Mouse (Mus musculus): ENCODE measurements around the gene Ston2. TPM values are rescaled to one million over a fixed set of nuclear protein-coding genes. Genes with fewer than 3 reads are reported as not detected.

The Ston2 gene
- polyA plus RNA-seq, 1 experiment from 2014 or later, result 5.0 TPM

- no peaks in the 10 kb centered on the region for H3K79me2 ChIP-seq (ENCODE audit: inconsistent target)
- no peak overlapping the region for H3K4me3 ChIP-seq (ENCODE audit: inconsistent target)
- H3K27ac ChIP-seq, result no peak overlapping the region
- WGBS (ENCODE audit: missing documents), result 81% methylated on average over 11 of the region's 11 CpGs
- no peaks in the 10 kb centered on the region for H3K36me3 ChIP-seq (ENCODE audit: inconsistent target)
These were observed 103.3 kb downstream of the Ston2 start for GRCm38 (mm10) chr12:91684840-91685415.

- WGBS (ENCODE audit: missing documents), result 46% methylated on average over 14 of the region's 15 CpGs
- Histone ChIP-seq H3K27ac (no peak overlapping the region), H3K79me2 (ENCODE audit: inconsistent target) (no peaks in the 10 kb centered on the region), H3K4me3 (ENCODE audit: inconsistent target) (no peak overlapping the region), H3K36me3 (ENCODE audit: inconsistent target) (no peaks in the 10 kb centered on the region)
These were observed 103.9 kb downstream of the Ston2 start for GRCm38 (mm10) chr12:91684101-91684839.

GRCm38 (mm10) chr12:91683549-91684100, 104.6 kb downstream of the Ston2 start:
- Histone ChIP-seq H3K27ac (no peak overlapping the region), H3K36me3 (ENCODE audit: inconsistent target) (no peaks in the 10 kb centered on the region)
- WGBS (ENCODE audit: missing documents), result 93% methylated on average over 14 of the region's 15 CpGs

DNA sequence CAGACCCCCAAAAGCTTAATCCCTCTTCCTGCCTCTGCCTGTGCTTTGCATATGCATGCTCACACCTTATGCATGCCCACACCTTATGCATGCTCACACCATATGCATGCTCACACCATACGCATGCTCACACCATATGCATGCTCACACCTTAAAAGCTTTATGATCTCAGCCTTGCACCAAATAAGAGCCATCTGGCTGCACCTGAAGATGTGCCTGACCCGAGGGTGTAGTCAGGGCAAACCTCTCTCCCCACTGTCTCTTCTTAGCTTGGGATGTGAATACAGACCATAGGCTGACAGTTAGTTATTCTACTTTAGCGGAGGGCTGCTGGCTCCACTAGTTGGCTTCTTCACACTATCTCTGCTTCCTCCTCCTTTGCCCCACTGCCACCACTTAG, 105.1 kb downstream of the Ston2 start:
- no peak overlapping the region for H3K27ac ChIP-seq
- WGBS (ENCODE audit: missing documents), result 97% methylated on average over 3 of the region's 3 CpGs
- H3K79me2 ChIP-seq (ENCODE audit: inconsistent target), result no peaks in the 10 kb centered on the region
- H3K36me3 ChIP-seq (ENCODE audit: inconsistent target), result no peaks in the 10 kb centered on the region
- no peak overlapping the region for H3K4me3 ChIP-seq (ENCODE audit: inconsistent target)

More at GRCm38 (mm10) chr12:91683549-91684100, 104.6 kb downstream of the Ston2 start:
- Histone ChIP-seq H3K4me3 (ENCODE audit: inconsistent target) (no peak overlapping the region), H3K79me2 (ENCODE audit: inconsistent target) (no peaks in the 10 kb centered on the region)

DNA sequence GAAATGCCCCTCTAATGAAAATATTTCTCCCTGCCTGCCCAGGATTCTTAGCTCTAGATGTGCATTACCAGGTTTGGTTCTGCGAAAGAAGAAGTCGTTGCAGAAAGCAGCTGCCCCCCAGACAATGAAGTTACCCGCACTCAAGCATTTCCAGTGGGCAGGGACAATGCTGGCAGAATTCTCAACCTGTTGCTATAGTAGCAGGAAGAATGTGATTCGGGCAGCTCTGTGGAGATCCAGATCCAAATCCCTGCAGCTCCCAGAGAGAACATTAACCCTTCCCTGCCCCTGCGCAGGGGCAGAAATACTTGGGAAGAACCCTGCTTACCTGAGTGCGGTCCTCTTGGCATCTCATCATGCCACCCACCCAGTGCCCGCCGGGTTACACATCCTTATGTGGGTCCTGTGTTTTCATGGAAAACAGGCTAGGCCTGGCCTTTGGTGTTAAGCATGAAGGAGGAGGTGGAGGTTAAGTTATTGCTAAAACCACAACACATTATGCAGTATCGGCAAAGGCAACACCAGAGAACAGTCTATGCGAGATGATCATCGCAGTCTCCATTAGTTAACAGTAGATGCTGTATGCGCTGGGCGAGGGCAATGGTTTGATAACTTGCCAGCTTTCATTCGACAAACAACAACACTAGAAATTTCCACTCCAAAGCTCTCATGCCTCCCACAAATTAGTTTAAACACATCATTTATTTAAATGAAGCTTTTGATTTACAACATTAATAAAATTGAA, 108.7 kb downstream of the Ston2 start:
- H3K27ac ChIP-seq, result no peak overlapping the region
- H3K79me2 ChIP-seq (ENCODE audit: inconsistent target), result no peaks in the 10 kb centered on the region
- H3K36me3 ChIP-seq (ENCODE audit: inconsistent target), result no peaks in the 10 kb centered on the region
- no peak overlapping the region for H3K4me3 ChIP-seq (ENCODE audit: inconsistent target)
- WGBS (ENCODE audit: missing documents), result 92% methylated on average over 14 of the region's 14 CpGs

DNA sequence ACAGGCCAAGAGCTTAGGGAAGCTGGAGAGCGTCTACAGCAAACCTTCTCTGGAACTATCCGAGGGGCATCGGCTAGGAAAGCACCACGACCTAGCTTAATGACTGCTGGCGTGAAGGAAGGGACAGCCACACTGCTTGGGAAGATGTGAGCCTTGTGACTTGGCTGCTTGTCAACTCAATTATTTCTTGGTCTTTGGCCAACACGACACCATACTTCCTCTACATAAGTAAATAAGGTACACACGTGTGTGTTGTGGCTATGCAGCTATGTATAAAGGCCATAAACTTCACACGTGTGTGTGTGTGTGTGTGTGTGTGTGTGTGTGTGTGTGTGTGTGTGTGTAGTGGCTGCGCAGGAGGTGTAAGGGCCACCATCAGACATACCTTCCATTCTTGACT, 112.2 kb downstream of the Ston2 start:
- H3K36me3 ChIP-seq (ENCODE audit: inconsistent target), result no peaks in the 10 kb centered on the region
- no peak overlapping the region for H3K4me3 ChIP-seq (ENCODE audit: inconsistent target)
- no peak overlapping the region for H3K27ac ChIP-seq
- WGBS (ENCODE audit: missing documents), result 45% methylated on average over 8 of the region's 9 CpGs
- no peaks in the 10 kb centered on the region for H3K79me2 ChIP-seq (ENCODE audit: inconsistent target)

DNA sequence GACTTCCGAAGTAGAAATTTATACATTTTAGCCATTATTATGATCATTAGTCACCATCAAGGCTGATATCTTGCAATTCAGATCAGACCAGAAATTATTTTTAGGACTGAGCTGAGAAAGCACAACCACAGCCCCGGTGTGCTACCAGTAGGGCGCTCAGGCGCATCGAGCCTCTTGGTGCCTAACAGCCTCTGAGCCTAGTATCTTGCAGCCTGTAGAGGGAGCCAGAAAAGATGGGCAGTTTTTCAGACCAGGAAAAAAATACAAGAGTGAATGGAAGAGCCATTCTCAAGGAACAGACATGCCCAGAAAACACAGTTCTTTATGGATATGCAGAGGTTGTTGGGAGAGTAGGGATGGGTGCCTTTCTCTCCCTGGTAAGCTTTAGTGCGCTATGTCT, 115.0 kb downstream of the Ston2 start:
- 70% methylated on average over 6 of the region's 6 CpGs for WGBS (ENCODE audit: missing documents)
- Histone ChIP-seq H3K79me2 (ENCODE audit: inconsistent target) (no peaks in the 10 kb centered on the region), H3K4me3 (ENCODE audit: inconsistent target) (no peak overlapping the region), H3K27ac (no peak overlapping the region), H3K36me3 (ENCODE audit: inconsistent target) (no peaks in the 10 kb centered on the region)

GRCm38 (mm10) chr12:91672528-91672927, 115.7 kb downstream of the Ston2 start:
- no peaks in the 10 kb centered on the region for H3K79me2 ChIP-seq (ENCODE audit: inconsistent target)
- no peak overlapping the region for H3K27ac ChIP-seq
- H3K4me3 ChIP-seq (ENCODE audit: inconsistent target), result no peak overlapping the region
- no peaks in the 10 kb centered on the region for H3K36me3 ChIP-seq (ENCODE audit: inconsistent target)
- WGBS (ENCODE audit: missing documents), result 96% methylated on average over 7 of the region's 7 CpGs

DNA sequence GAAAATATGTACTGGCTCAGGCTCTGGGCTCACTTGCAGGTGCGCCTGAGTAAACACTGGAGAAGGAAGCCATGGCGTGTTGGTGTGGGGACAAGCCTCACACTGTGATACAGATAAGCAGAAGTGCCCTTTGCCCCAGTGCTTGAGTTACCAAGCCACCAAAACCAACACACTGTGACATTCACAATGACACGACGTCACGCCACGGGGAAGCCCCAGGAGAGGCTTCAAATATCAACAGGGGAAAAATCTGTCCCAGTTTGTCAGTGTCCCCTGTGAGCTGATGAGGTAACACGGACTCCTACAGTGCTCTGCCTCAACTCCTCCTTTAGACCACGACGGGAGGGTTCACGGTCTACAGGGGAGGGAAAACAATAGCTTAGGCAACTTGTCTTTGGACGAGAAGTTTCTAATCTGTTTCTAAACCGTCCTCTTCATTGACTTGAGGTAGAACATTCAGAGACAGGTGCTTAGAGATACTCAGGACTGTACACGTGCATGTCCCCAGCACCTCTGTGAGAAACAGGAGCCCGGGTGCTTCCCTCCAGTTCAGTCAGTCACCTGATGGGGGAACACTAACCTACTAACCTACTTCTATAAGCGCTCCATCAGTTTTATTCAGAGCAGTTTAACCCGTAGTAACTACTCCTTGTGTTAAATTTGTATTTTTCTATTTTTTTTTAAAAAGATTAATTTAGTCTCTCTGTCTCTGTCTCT, 119.5 kb downstream of the Ston2 start:
- H3K79me2 ChIP-seq (ENCODE audit: inconsistent target), result no peaks in the 10 kb centered on the region
- 35% methylated on average over 15 of the region's 16 CpGs for WGBS (ENCODE audit: missing documents)
- H3K36me3 ChIP-seq (ENCODE audit: inconsistent target), result no peaks in the 10 kb centered on the region
- H3K27ac ChIP-seq, result no peak overlapping the region
- H3K4me3 ChIP-seq (ENCODE audit: inconsistent target), result no peak overlapping the region

DNA sequence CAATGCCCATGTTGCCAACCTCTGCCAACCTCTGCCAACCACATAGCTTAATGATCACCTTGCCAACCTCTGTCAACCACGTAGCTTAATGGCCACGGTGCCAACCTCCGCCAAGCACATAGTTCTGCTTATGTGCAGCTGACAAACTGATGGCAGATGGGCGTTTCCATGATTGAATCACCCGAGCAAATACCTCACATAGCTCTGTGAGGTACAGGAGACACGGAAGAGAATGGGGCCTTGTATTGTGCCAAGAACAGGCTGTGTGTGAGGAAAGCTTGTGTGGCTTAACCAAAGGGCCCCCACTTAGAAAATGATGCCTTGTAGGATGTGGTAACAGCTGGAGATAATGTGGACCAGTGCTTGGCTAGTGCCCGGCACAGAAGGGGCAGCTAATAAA, 120.4 kb downstream of the Ston2 start:
- 91% methylated on average over 7 of the region's 7 CpGs for WGBS (ENCODE audit: missing documents)
- H3K4me3 ChIP-seq (ENCODE audit: inconsistent target), result no peak overlapping the region
- no peaks in the 10 kb centered on the region for H3K36me3 ChIP-seq (ENCODE audit: inconsistent target)
- H3K27ac ChIP-seq, result no peak overlapping the region
- H3K79me2 ChIP-seq (ENCODE audit: inconsistent target), result no peaks in the 10 kb centered on the region

- no peak overlapping the region for H3K4me3 ChIP-seq (ENCODE audit: inconsistent target)
- H3K79me2 ChIP-seq (ENCODE audit: inconsistent target), result no peaks in the 10 kb centered on the region
- WGBS (ENCODE audit: missing documents), result 40% methylated on average over 3 of the region's 3 CpGs
- H3K36me3 ChIP-seq (ENCODE audit: inconsistent target), result no peaks in the 10 kb centered on the region
- H3K27ac ChIP-seq, result no peak overlapping the region
These were observed 121.6 kb downstream of the Ston2 start for GRCm38 (mm10) chr12:91666607-91667006.

GRCm38 (mm10) chr12:91665431-91665830, 122.8 kb downstream of the Ston2 start:
- Histone ChIP-seq H3K36me3 (ENCODE audit: inconsistent target) (no peaks in the 10 kb centered on the region), H3K27ac (no peak overlapping the region), H3K4me3 (ENCODE audit: inconsistent target) (no peak overlapping the region), H3K79me2 (ENCODE audit: inconsistent target) (no peaks in the 10 kb centered on the region)
- WGBS (ENCODE audit: missing documents), result 29% methylated on average over 5 of the region's 5 CpGs

DNA sequence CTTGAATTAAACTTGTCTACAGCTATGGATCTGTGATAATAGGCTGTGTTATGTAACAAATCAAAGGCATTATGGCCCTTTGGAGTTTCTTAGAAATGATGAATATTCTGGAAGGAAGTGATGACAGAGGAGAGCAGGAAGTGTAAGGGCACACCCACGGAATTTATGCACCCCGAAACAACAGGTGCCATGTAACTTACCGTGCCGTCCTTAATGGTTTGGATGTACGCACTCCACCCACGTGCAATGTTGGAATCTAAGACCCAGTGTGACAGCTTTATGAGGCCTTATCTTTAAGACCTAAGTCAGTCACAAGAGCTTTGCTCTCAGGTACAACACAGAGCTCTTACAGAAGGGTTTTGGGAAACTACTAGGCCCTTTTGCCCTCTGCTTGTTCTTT, 124.9 kb downstream of the Ston2 start:
- Histone ChIP-seq H3K4me3 (ENCODE audit: inconsistent target) (no peak overlapping the region), H3K27ac (no peak overlapping the region), H3K36me3 (ENCODE audit: inconsistent target) (no peaks in the 10 kb centered on the region), H3K79me2 (ENCODE audit: inconsistent target) (no peaks in the 10 kb centered on the region)
- 84% methylated on average over 6 of the region's 6 CpGs for WGBS (ENCODE audit: missing documents)

- Histone ChIP-seq H3K36me3 (ENCODE audit: inconsistent target) (no peaks in the 10 kb centered on the region), H3K4me3 (ENCODE audit: inconsistent target) (no peak overlapping the region), H3K27ac (no peak overlapping the region), H3K79me2 (ENCODE audit: inconsistent target) (no peaks in the 10 kb centered on the region)
- WGBS (ENCODE audit: missing documents), result 97% methylated on average over 4 of the region's 4 CpGs
These were observed 125.3 kb downstream of the Ston2 start for GRCm38 (mm10) chr12:91662844-91663243.
